Mouse (Mus musculus) bone marrow, adult 2 months (tissue): Measurements from ENCODE around the gene Spryd3. TPM values are rescaled to one million over a fixed set of nuclear protein-coding genes. Genes with fewer than 3 reads are reported as not detected.
A peak's percentile ranks its signal among the peaks of the same experiment; 100 is the strongest.

Experiments used
- H3K27ac ChIP-seq: fragments of 200-500 bp; 2 replicates; pipeline ENCODE4 v1.5.1; 2012; ENCODE audit warnings: low read depth, mild to moderate bottlenecking, control low read depth, inconsistent platforms, low read length; ENCODE audit not compliant: control insufficient read depth, poor library complexity, insufficient read depth
- H3K4me1 ChIP-seq: fragments of 200-500 bp; 2 replicates; pipeline ENCODE4 v1.6.1; 2011; ENCODE audit warnings: low read length; ENCODE audit not compliant: control insufficient read depth, insufficient read depth
- H3K4me3 ChIP-seq: fragments of 200-500 bp; replicated peaks from 2 replicates; pipeline ENCODE3; 2011; ENCODE audit warnings: mild to moderate bottlenecking, low read depth, low read length, control low read depth; ENCODE audit not compliant: control insufficient read depth
- CTCF ChIP-seq: fragments of 200-500 bp; IDR thresholded peaks from 2 replicates; pipeline ENCODE4 v1.5.1; 2011; ENCODE audit warnings: low read length, control low read depth; ENCODE audit not compliant: control insufficient read depth, insufficient read depth
- POLR2A ChIP-seq: fragments of 200-500 bp; IDR thresholded peaks from 2 replicates; pipeline ENCODE4 v1.6.1; 2011; ENCODE audit warnings: low read depth, mild to moderate bottlenecking, control low read depth, low read length, borderline replicate concordance; ENCODE audit not compliant: control insufficient read depth
- WGBS: fragments of 180-500 bp; shearing (Covaris S2); methylation state at CpG from one replicate; pipeline ENCODE4 v1.1.7; 2018; 5-methylcytosine and 5-hydroxymethylcytosine counted together
- polyA plus RNA-seq: library from polyadenylated mRNA; stranded (reverse); fragments of >200 nt; gene quantifications from 2 replicates; pipeline ENCODE4 v1.2.4, GENCODE M21; 2011; ENCODE audit warnings: low replicate concordance; ENCODE audit not compliant: missing spikeins, insufficient read depth, insufficient read length

Gene Spryd3
- polyA plus RNA-seq, 1 experiment: 23.0 TPM

- Histone ChIP-seq H3K4me3 (no peak overlapping the region), H3K4me1 (no peaks in the 10 kb centered on the region), H3K27ac (no peak overlapping the region)
- no peak for TF ChIP-seq POLR2A
- peak; percentile 18; the same call in 1 of the 2 replicates for TF ChIP-seq CTCF
- 14% methylated on average over 18 of the region's 18 CpGs for WGBS
These were observed 30.0 kb downstream of the Spryd3 start for GRCm38 (mm10) chr15:102105764-102106730.

GRCm38 (mm10) chr15:102105360-102105759 is 30.7 kb downstream of the Spryd3 start:
- no peak overlapping the region for H3K4me3 ChIP-seq
- no peak overlapping the region for H3K27ac ChIP-seq
- no peaks in the 10 kb centered on the region for H3K4me1 ChIP-seq
- WGBS: 7% methylated on average over 5 of the region's 5 CpGs
- TF ChIP-seq POLR2A (no peak), CTCF (no peak)

- Histone ChIP-seq H3K4me3 (no peak overlapping the region), H3K27ac (no peak overlapping the region; the same call in 1 of the 2 replicates), H3K4me1 (no peaks in the 10 kb centered on the region)
- no peak for TF ChIP-seq CTCF
- no peak for TF ChIP-seq POLR2A
- WGBS: 75% methylated on average over 12 of the region's 12 CpGs
These were observed 32.0 kb downstream of the Spryd3 start for GRCm38 (mm10) chr15:102103947-102104555.

- H3K4me3 ChIP-seq: no peak overlapping the region
- H3K27ac ChIP-seq: no peak overlapping the region; the same call in 1 of the 2 replicates
- H3K4me1 ChIP-seq: no peaks in the 10 kb centered on the region
- 84% methylated on average over 14 of the region's 14 CpGs for WGBS
- TF ChIP-seq POLR2A: no peak
- TF ChIP-seq CTCF: no peak
These were observed 32.6 kb downstream of the Spryd3 start for GRCm38 (mm10) chr15:102103371-102103946.

GRCm38 (mm10) chr15:102102548-102103121 is 33.4 kb downstream of the Spryd3 start:
- no peak for TF ChIP-seq POLR2A
- no peak for TF ChIP-seq CTCF
- no peaks in the 10 kb centered on the region for H3K4me1 ChIP-seq
- peak overlapping the region; percentile 20; the same call in 1 of the 2 replicates for H3K27ac ChIP-seq

GRCm38 (mm10) chr15:102101672-102102541 is 34.1 kb downstream of the Spryd3 start:
- peaks cover 2% of the 10 kb centered on the region; the same call in 1 of the 2 replicates for H3K4me1 ChIP-seq
- H3K4me3 ChIP-seq: no peak overlapping the region
- 56% methylated on average over 11 of the region's 11 CpGs for WGBS
- TF ChIP-seq CTCF (no peak), POLR2A (no peak)
- H3K27ac ChIP-seq: no peak overlapping the region; the same call in 1 of the 2 replicates

More at GRCm38 (mm10) chr15:102102548-102103121, 33.4 kb downstream of the Spryd3 start:
- WGBS: 64% methylated on average over 6 of the region's 6 CpGs
- no peak overlapping the region for H3K4me3 ChIP-seq

GRCm38 (mm10) chr15:102100996-102101671 is 34.9 kb downstream of the Spryd3 start:
- no peak overlapping the region for H3K4me3 ChIP-seq
- TF ChIP-seq CTCF: no peak
- TF ChIP-seq POLR2A: no peak
- H3K27ac ChIP-seq: no peak overlapping the region
- WGBS: 55% methylated on average over 10 of the region's 10 CpGs
- H3K4me1 ChIP-seq: peaks cover 2% of the 10 kb centered on the region; the same call in 1 of the 2 replicates
